Mouse (Mus musculus) G1E (cell line): ENCODE measurements around the gene Tlr4.

Source experiments
- CTCF ChIP-seq: IDR thresholded peaks from 2 replicates; pipeline ENCODE4 v1.5.1; 2012; ENCODE audit warnings: low read depth, low read length, inconsistent platforms, mixed read lengths
- GATA1 ChIP-seq: IDR thresholded peaks from 2 replicates; pipeline ENCODE4 v1.6.1; 2012; ENCODE audit warnings: borderline replicate concordance, low read length, inconsistent platforms, mixed read lengths
- POLR2AphosphoS5 ChIP-seq: IDR thresholded peaks from 2 replicates; pipeline ENCODE4 v1.6.1; 2012; ENCODE audit warnings: low read depth, low read length, inconsistent platforms; ENCODE audit not compliant: insufficient replicate concordance
- TAL1 ChIP-seq: conservative IDR thresholded peaks from 2 replicates; pipeline ENCODE4 v1.6.1; 2012; ENCODE audit warnings: low read depth, low read length, inconsistent platforms, mixed read lengths

- TF ChIP-seq CTCF (no peak), POLR2AphosphoS5 (no peak), GATA1 (no peak), TAL1 (no peak)
These were observed 147.5 kb downstream of the Tlr4 start for GRCm38 (mm10) chr4:66974918-66975317.
